Mouse (Mus musculus) hindbrain, postnatal 0 days (tissue): ENCODE data around the gene Alox15. TPM values are rescaled to one million over a fixed set of nuclear protein-coding genes. Genes with fewer than 3 reads are reported as not detected.

Source experiments
- ATAC-seq: fragments of 200-750 bp; cut with Nextera tagmentation; 2 replicates; pipeline ENCODE4 v1.8.0; 2017; ENCODE audit warnings: mild to moderate bottlenecking, moderate TSS enrichment, moderate library complexity
- DNase-seq: peaks from one replicate; pipeline ENCODE4 v3.0.0-alpha.2; 2015; ENCODE audit warnings: low spot score
- H3K27ac ChIP-seq: fragments of 300-500 bp; sonication (generic); 2 replicates; pipeline ENCODE4 v1.5.1; 2014; ENCODE audit warnings: mild to moderate bottlenecking
- H3K27me3 ChIP-seq: fragments of 300-500 bp; sonication (generic); 2 replicates; pipeline ENCODE4 v1.6.1; 2014; ENCODE audit warnings: low read length, mixed read lengths; ENCODE audit not compliant: insufficient read depth
- H3K36me3 ChIP-seq: fragments of 300-500 bp; sonication (generic); 2 replicates; pipeline ENCODE4 v1.6.1; 2014; ENCODE audit warnings: low read length, mixed read lengths; ENCODE audit not compliant: insufficient read depth
- H3K4me1 ChIP-seq: fragments of 300-500 bp; sonication (generic); 2 replicates; pipeline ENCODE4 v1.6.1; 2014; ENCODE audit warnings: antibody characterized with exemption, low read length, mixed read lengths; ENCODE audit not compliant: insufficient read depth
- H3K4me2 ChIP-seq: fragments of 300-500 bp; sonication (generic); 2 replicates; pipeline ENCODE4 v1.6.1; 2014; ENCODE audit warnings: low read depth, mild to moderate bottlenecking, low read length, moderate library complexity, mixed read lengths
- H3K4me3 ChIP-seq: fragments of 300-500 bp; sonication (generic); 2 replicates; pipeline ENCODE4 v1.5.1; 2014; ENCODE audit warnings: low read length
- H3K9ac ChIP-seq: fragments of 300-500 bp; sonication (generic); replicated peaks from 2 replicates; pipeline ENCODE4 v1.6.1; 2014; ENCODE audit warnings: mild to moderate bottlenecking, low read length, moderate library complexity, mixed read lengths
- H3K9me3 ChIP-seq: fragments of 300-500 bp; sonication (generic); 2 replicates; pipeline ENCODE4 v1.6.1; 2016; ENCODE audit warnings: low read length, mixed read lengths
- CTCF ChIP-seq: IDR thresholded peaks from 2 replicates; pipeline ENCODE4 v1.5.1; 2016; ENCODE audit warnings: antibody characterized with exemption, control low read depth, low read depth
- WGBS: fragments of 180-500 bp; shearing (Covaris S2); extraction: QIAGEN DNeasy Blood & Tissue Kit; methylation state at CpG from one replicate; pipeline ENCODE4 v1.1.7; 2014; 5-methylcytosine and 5-hydroxymethylcytosine counted together
- polyA plus RNA-seq: library from polyadenylated mRNA; unstranded; fragments of >200 nt; fragmentation: Nextera tagmentation; extraction: Ambion mirVana; gene quantifications from 2 replicates; pipeline ENCODE4 v1.2.1, GENCODE M21; 2015
- total RNA-seq: library from RNA; depleted of rRNA; stranded (reverse); fragments of >200 nt; gene quantifications from 2 replicates; pipeline ENCODE4 v1.2.3, GENCODE M21; 2014; rRNA removed

Gene Alox15
- total and polyA plus RNA-seq, 2 experiments from 2014 or later, result not detected

DNA sequence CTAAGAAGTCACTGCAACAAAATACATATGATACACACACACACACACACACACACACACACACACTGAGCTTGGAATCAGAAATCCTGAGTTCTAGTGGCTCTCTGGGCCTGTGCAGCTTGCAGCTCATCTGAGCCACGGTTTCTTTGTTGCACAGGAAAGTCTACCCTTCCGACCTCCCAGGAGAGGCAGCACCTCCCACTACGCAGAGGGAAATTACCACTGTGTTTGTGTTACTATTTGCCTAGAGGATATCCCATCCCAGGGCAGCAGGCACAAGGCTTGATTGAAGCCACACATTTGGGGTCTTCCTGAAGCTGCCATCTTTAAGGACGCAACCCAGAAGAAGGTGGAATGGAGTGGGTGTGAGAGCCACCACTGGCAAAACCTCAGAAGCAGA lies 54.4 kb downstream of the Alox15 start:
- DNase-seq (no peak), ATAC-seq (no peak)
- no peak overlapping the region for H3K27ac ChIP-seq
- H3K4me1 ChIP-seq, result no peaks in the 10 kb centered on the region
- no peaks in the 10 kb centered on the region for H3K9me3 ChIP-seq
- H3K27me3 ChIP-seq, result no peaks in the 10 kb centered on the region; the same call in 1 of the 2 replicates
- H3K36me3 ChIP-seq, result no peaks in the 10 kb centered on the region
- H3K4me2 ChIP-seq, result no peak overlapping the region
- 65% methylated on average over 4 of the region's 4 CpGs for WGBS
- no peak overlapping the region for H3K9ac ChIP-seq
- TF ChIP-seq CTCF, result no peak
- no peak overlapping the region for H3K4me3 ChIP-seq

Other genes starting within 250 kb of the Alox15 start
- gene Mgl2, start 221.7 kb downstream of the Alox15 start, total RNA-seq, result not detected in 2 replicates
- 1.1 and 1.6 TPM in 2 replicates for gene Mgl2, start 221.7 kb downstream of the Alox15 start, polyA plus RNA-seq
- gene Clec10a, start 195.8 kb downstream of the Alox15 start, total RNA-seq, result 1.7 TPM in 1 of 2 replicates, not detected in the other
- 1.3 and 1.6 TPM in 2 replicates for gene Clec10a, start 195.8 kb downstream of the Alox15 start, polyA plus RNA-seq
- 13.4 and 23.7 TPM in 2 replicates for gene Slc16a11, start 139.3 kb downstream of the Alox15 start, total RNA-seq
- gene Slc16a11, start 139.3 kb downstream of the Alox15 start, polyA plus RNA-seq, result 12.9 and 14.3 TPM in 2 replicates
- gene Slc16a13, start 131.0 kb downstream of the Alox15 start, total RNA-seq, result 15.3 and 17.2 TPM in 2 replicates
- 9.4 and 10.8 TPM in 2 replicates for gene Slc16a13, start 131.0 kb downstream of the Alox15 start, polyA plus RNA-seq
- gene Bcl6b, start 122.2 kb downstream of the Alox15 start, total RNA-seq, result 4.9 and 5.0 TPM in 2 replicates
- gene Bcl6b, start 122.2 kb downstream of the Alox15 start, polyA plus RNA-seq, result 2.4 and 2.7 TPM in 2 replicates
- 61.6 and 96.0 TPM in 2 replicates for gene 0610010K14Rik, start 114.1 kb downstream of the Alox15 start, total RNA-seq
- gene 0610010K14Rik, start 114.1 kb downstream of the Alox15 start, polyA plus RNA-seq, result 172 and 185 TPM in 2 replicates
- 1.9 and 2.8 TPM in 2 replicates for gene Gm21988, start 112.2 kb downstream of the Alox15 start, total RNA-seq
- gene Gm21988, start 112.2 kb downstream of the Alox15 start, polyA plus RNA-seq, result 14.2 and 15.2 TPM in 2 replicates
- 85.4 and 88.6 TPM in 2 replicates for gene Rnasek, start 112.2 kb downstream of the Alox15 start, total RNA-seq
- gene Rnasek, start 112.2 kb downstream of the Alox15 start, polyA plus RNA-seq, result 597 and 610 TPM in 2 replicates
- 0.16 and 0.36 TPM in 2 replicates for gene Alox12, start 96.7 kb downstream of the Alox15 start, total RNA-seq
- 0.32 and 0.49 TPM in 2 replicates for gene Alox12, start 96.7 kb downstream of the Alox15 start, polyA plus RNA-seq
- gene Alox12e, start 29.4 kb downstream of the Alox15 start, total RNA-seq, result not detected in 2 replicates
- 0.08 and 0.09 TPM in 2 replicates for gene Alox12e, start 29.4 kb downstream of the Alox15 start, polyA plus RNA-seq
- 33.7 and 57.5 TPM in 2 replicates for gene Pelp1, start 58.0 kb upstream of the Alox15 start, total RNA-seq
- gene Pelp1, start 58.0 kb upstream of the Alox15 start, polyA plus RNA-seq, result 23.6 and 25.5 TPM in 2 replicates
- 83.3 and 106 TPM in 2 replicates for gene Arrb2, start 80.6 kb upstream of the Alox15 start, total RNA-seq
- 51.9 and 56.3 TPM in 2 replicates for gene Arrb2, start 80.6 kb upstream of the Alox15 start, polyA plus RNA-seq
- 22.9 and 23.7 TPM in 2 replicates for gene Med11, start 99.9 kb upstream of the Alox15 start, total RNA-seq
- 29.3 and 30.5 TPM in 2 replicates for gene Med11, start 99.9 kb upstream of the Alox15 start, polyA plus RNA-seq
- gene Zmynd15, start 107.4 kb upstream of the Alox15 start, total RNA-seq, result 0.11 and 1.2 TPM in 2 replicates
- gene Zmynd15, start 107.4 kb upstream of the Alox15 start, polyA plus RNA-seq, result 0.39 and 0.96 TPM in 2 replicates
- 2.8 and 3.3 TPM in 2 replicates for gene Cxcl16, start 108.0 kb upstream of the Alox15 start, total RNA-seq
- 3.4 and 4.1 TPM in 2 replicates for gene Cxcl16, start 108.0 kb upstream of the Alox15 start, polyA plus RNA-seq
- 4.9 and 17.1 TPM in 2 replicates for gene Tm4sf5, start 153.2 kb upstream of the Alox15 start, total RNA-seq
- gene Tm4sf5, start 153.2 kb upstream of the Alox15 start, polyA plus RNA-seq, result 6.9 and 8.6 TPM in 2 replicates
- gene Vmo1, start 162.6 kb upstream of the Alox15 start, total RNA-seq, result not detected in 2 replicates
- gene Vmo1, start 162.6 kb upstream of the Alox15 start, polyA plus RNA-seq, result not detected in 2 replicates
- not detected in 2 replicates for gene Gltpd2, start 167.2 kb upstream of the Alox15 start, total RNA-seq
- 0.24 and 0.31 TPM in 2 replicates for gene Gltpd2, start 167.2 kb upstream of the Alox15 start, polyA plus RNA-seq
- 409 and 504 TPM in 2 replicates for gene Psmb6, start 173.3 kb upstream of the Alox15 start, total RNA-seq
- gene Psmb6, start 173.3 kb upstream of the Alox15 start, polyA plus RNA-seq, result 829 and 887 TPM in 2 replicates
- not detected in 2 replicates for gene Gm40193, start 180.9 kb upstream of the Alox15 start, total RNA-seq
- not detected in 2 replicates for gene Gm40193, start 180.9 kb upstream of the Alox15 start, polyA plus RNA-seq
- 46.0 and 64.3 TPM in 2 replicates for gene Pld2, start 188.0 kb upstream of the Alox15 start, total RNA-seq
- 17.7 and 19.1 TPM in 2 replicates for gene Pld2, start 188.0 kb upstream of the Alox15 start, polyA plus RNA-seq
- 56.6 and 73.3 TPM in 2 replicates for gene Mink1, start 210.8 kb upstream of the Alox15 start, total RNA-seq
- 13.6 and 15.2 TPM in 2 replicates for gene Mink1, start 210.8 kb upstream of the Alox15 start, polyA plus RNA-seq